Mouse (Mus musculus) CH12.LX (cell line): ENCODE results near the gene Rdh16. TPM values are rescaled to one million over a fixed set of nuclear protein-coding genes. Genes with fewer than 3 reads are reported as not detected.
"Not testable (repeated sequence)": the region's sequence is repeated elsewhere in the genome, so short reads cannot be mapped to it uniquely, and the experiment has no call there.

Experiments used
- DNase-seq: peaks from one replicate; pipeline ENCODE4 v3.0.0-alpha.2; 2013; ENCODE audit errors: extremely low read depth
- H3K27ac ChIP-seq: 2 replicates; pipeline ENCODE4 v1.5.1; 2012; ENCODE audit warnings: low read depth, mild to moderate bottlenecking, control low read depth, moderate library complexity; ENCODE audit not compliant: insufficient read depth
- H3K27me3 ChIP-seq: replicated peaks from 2 replicates; pipeline ENCODE3; 2012; ENCODE audit warnings: inconsistent platforms
- H3K36me3 ChIP-seq, 2 experiments: replicated peaks in 1 of 2; 2 replicates each; pipeline versions ENCODE3 to v1.6.1; 2012; ENCODE audit warnings: inconsistent platforms in 1 of 2, low read length in 1 of 2, mild to moderate bottlenecking in 1 of 2, mixed read lengths in 1 of 2, moderate library complexity in 1 of 2; ENCODE audit not compliant: control insufficient read depth in 1 of 2, insufficient read depth in 1 of 2
- H3K4me1 ChIP-seq, 2 experiments: 2 replicates each; pipeline ENCODE4 v1.6.1; 2012; ENCODE audit warnings: inconsistent platforms in 1 of 2, moderate library complexity in 1 of 2; ENCODE audit not compliant: insufficient read depth in 2 of 2, control insufficient read depth in 1 of 2
- H3K4me2 ChIP-seq: 2 replicates; pipeline ENCODE4 v1.6.1; 2012; ENCODE audit warnings: low read depth, mild to moderate bottlenecking, control low read depth; ENCODE audit not compliant: poor library complexity, insufficient read depth, severe bottlenecking
- H3K4me3 ChIP-seq, 3 experiments: fragments of 150-350 bp in 1 of 3; sonication (generic) in 1 of 3; replicated peaks in 1 of 3; 2 replicates each; pipeline versions ENCODE3 to v1.5.1; 2011 to 2012; ENCODE audit warnings: low read depth in 2 of 3, low read length in 2 of 3, mild to moderate bottlenecking in 2 of 3, moderate library complexity in 2 of 3, control low read depth in 1 of 3, improper control_type of control experiment in 1 of 3, inconsistent platforms in 1 of 3, mixed read lengths in 1 of 3; ENCODE audit not compliant: poor library complexity in 1 of 3
- H3K79me2 ChIP-seq: replicated peaks from 2 replicates; pipeline ENCODE4 v1.6.1; 2012; ENCODE audit warnings: mild to moderate bottlenecking, moderate library complexity; ENCODE audit not compliant: control insufficient read depth, poor library complexity, insufficient read depth, severe bottlenecking; ENCODE audit errors: extremely low read depth
- H3K9ac ChIP-seq: 2 replicates; pipeline ENCODE4 v1.6.1; 2012; ENCODE audit warnings: low read depth, mild to moderate bottlenecking, control low read depth, moderate library complexity; ENCODE audit not compliant: insufficient read depth
- H3K9me3 ChIP-seq: replicated peaks from 2 replicates; pipeline ENCODE3; 2012; ENCODE audit warnings: low read length, inconsistent platforms, mixed read lengths
- CTCF ChIP-seq, 2 experiments: IDR thresholded peaks in 1 of 2; conservative IDR thresholded peaks in 1 of 2; 2 replicates each; pipeline ENCODE4 v1.5.1; 2011 to 2012; ENCODE audit warnings: low read depth in 2 of 2, low read length in 2 of 2, improper control_type of control experiment in 1 of 2, inconsistent platforms in 1 of 2, mild to moderate bottlenecking in 1 of 2, moderate library complexity in 1 of 2
- E2F4 ChIP-seq: IDR thresholded peaks from 2 replicates; pipeline ENCODE4 v1.6.1; 2011; ENCODE audit warnings: low read depth, low read length, improper control_type of control experiment; ENCODE audit not compliant: insufficient replicate concordance
- HCFC1 ChIP-seq: IDR thresholded peaks from 2 replicates; pipeline ENCODE4 v1.6.1; 2012; ENCODE audit warnings: low read depth, mild to moderate bottlenecking, inconsistent platforms, low read length, improper control_type of control experiment
- MAFK ChIP-seq: IDR thresholded peaks from 2 replicates; pipeline ENCODE4 v1.6.1; 2011; ENCODE audit warnings: low read length, improper control_type of control experiment; ENCODE audit not compliant: insufficient replicate concordance
- RAD21 ChIP-seq: IDR thresholded peaks from 2 replicates; pipeline ENCODE4 v1.6.1; 2011; ENCODE audit warnings: low read depth, mild to moderate bottlenecking, low read length, improper control_type of control experiment, moderate library complexity
- RCOR1 ChIP-seq: conservative IDR thresholded peaks from 2 replicates; pipeline ENCODE4 v1.6.1; 2012; ENCODE audit warnings: low read depth, mild to moderate bottlenecking, inconsistent platforms, low read length, improper control_type of control experiment
- SMC3 ChIP-seq: IDR thresholded peaks from 2 replicates; pipeline ENCODE4 v1.6.1; 2011; ENCODE audit warnings: low read depth, low read length, improper control_type of control experiment
- TCF12 ChIP-seq: IDR thresholded peaks from 2 replicates; pipeline ENCODE4 v1.6.1; 2014; ENCODE audit warnings: low read depth, mild to moderate bottlenecking, inconsistent platforms, low read length, improper control_type of control experiment
- USF2 ChIP-seq: conservative IDR thresholded peaks from 2 replicates; pipeline ENCODE4 v1.6.1; 2011; ENCODE audit warnings: low read depth, low read length, improper control_type of control experiment
- dilution Hi-C: fragments of 300-500 bp; cut with MboI; formaldehyde crosslinking; loops from 2 replicates; pipeline ENCODE4 v1.14.3; 2020; ENCODE audit warnings: low sequenced_read_pairs; ENCODE audit not compliant: extremely low pct_unique_long_range_greater_than_20kb, extremely low pct_ligation_motif_present
- in situ Hi-C: fragments of 300-500 bp; cut with MboI; formaldehyde crosslinking; loops from 3 replicates; pipeline ENCODE4 v1.14.3; 2019; ENCODE audit warnings: low sequenced_read_pairs, low pct_ligation_motif_present, low pct_unique_long_range_greater_than_20kb, mixed read lengths
- polyA plus RNA-seq: library from polyadenylated mRNA; unstranded; fragments of >175 nt; gene quantifications from 2 replicates; pipeline ENCODE4 v1.2.1, GENCODE M21; 2012; ENCODE audit warnings: low read depth; ENCODE audit not compliant: insufficient read length
- total RNA-seq, 2 experiments: library from RNA; depleted of rRNA; stranded (reverse); fragments of 300-350 nt in 1 of 2; fragments of >200 nt in 1 of 2; gene quantifications; 2 replicates each; pipeline ENCODE4 v1.2.3; 2012 to 2014

Gene Rdh16
- total and polyA plus RNA-seq, 3 experiments: not detected

DNA sequence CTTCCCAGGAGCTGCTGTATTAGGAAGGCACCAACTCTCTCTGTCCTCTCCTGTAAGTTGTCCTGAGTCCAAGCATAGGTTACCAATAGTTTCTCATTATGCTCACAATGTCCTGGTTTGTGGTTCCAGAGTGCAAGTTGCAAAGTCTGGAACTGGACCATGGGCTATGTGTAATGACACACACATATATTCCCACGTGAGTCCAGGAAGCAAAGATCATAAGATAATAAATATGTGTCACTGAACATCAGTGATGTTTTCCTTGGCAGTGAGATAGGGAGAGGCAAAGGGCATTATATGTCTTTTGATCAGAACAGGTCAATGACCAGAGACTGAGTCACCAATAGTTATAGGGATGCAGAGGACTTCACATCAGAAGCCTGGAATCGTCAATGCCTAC is 24.9 kb upstream of the Rdh16 start, which contains the start of gene Rdh9:
Rdh9 (plus strand) TSS at position 376 of the 400 bp plus-strand sequence.
- H3K9me3 ChIP-seq: no peaks in the 10 kb centered on the region
- H3K27ac ChIP-seq: no peak within 1 kb of the TSS
- peaks cover 31% of the 10 kb centered on the region for H3K27me3 ChIP-seq
- H3K79me2 ChIP-seq: no peaks in the 10 kb centered on the region
- no peak within 1 kb of the TSS for H3K9ac ChIP-seq
- H3K36me3 ChIP-seq: no peaks in the 10 kb centered on the region
- dilution Hi-C loops: no loop called here
- in situ Hi-C loops: no loop called here
- no peak for TF ChIP-seq RAD21
- TF ChIP-seq USF2: no peak
- no peak for TF ChIP-seq RCOR1
- TF ChIP-seq MAFK: no peak
- no peak for TF ChIP-seq TCF12
- TF ChIP-seq CTCF (conservative IDR thresholded peaks at IDR 0.05 in 1 of 2, IDR thresholded peaks at IDR 0.05 in 1 of 2; ENCODE audit: low read depth in 2 of 2, low read length in 2 of 2): no peak
- no peak for TF ChIP-seq HCFC1
- no peak for TF ChIP-seq SMC3
- TF ChIP-seq E2F4: no peak
- TF ChIP-seq, all 38 proteins: peak for 0
- Histone ChIP-seq H3K4me3 (no peak within 1 kb of the TSS), H3K4me1 (no peaks in the 10 kb centered on the region), H3K4me2 (no peak within 1 kb of the TSS)
- no peak for DNase-seq

DNA sequence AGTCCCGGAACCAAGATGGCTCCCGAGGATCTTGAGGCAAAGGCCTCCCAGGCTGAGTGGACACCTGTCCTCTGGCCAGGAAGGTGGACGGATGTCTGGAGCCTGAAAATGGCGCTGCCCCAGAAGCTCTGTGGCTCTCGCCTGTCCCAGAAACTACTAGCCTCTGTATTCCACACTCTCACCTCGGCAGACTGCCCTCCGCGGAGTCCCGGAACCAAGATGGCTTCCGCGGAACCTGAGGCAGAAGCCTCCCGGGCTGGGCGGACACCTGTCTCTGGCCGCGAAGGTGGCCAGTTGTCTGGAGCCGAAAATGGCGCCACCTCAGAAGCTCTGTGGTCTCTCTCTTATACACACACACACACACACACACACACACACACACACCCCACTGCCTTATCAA is 18.6 kb upstream of the Rdh16 start:
- in situ Hi-C loops, H3K4me3 ChIP-seq: not testable (repeated sequence)

DNA sequence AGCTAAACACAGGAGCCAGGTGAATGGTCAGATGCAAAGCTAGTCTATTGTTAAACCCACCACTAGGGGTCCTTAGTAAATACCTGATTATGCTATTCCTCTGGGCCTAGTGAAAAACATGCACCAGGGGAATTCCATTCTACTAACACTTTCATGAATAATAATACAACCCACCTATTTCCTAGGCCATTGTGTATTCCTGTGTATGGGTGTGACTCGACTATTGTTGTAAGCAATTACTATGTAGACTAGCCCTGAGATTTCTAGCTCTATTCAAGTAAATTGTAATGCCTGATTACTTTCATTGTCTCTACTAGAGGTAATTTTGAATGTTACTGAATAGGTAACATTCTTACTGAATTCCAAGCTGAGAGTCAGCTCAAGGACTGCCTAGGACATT is 15.5 kb upstream of the Rdh16 start:
- H3K36me3 ChIP-seq, DNase-seq, H3K27ac ChIP-seq, H3K4me1 ChIP-seq, dilution Hi-C loops, H3K9me3 ChIP-seq, H3K79me2 ChIP-seq, in situ Hi-C loops, H3K4me2 ChIP-seq, H3K9ac ChIP-seq, H3K4me3 ChIP-seq: not testable (repeated sequence)
- H3K27me3 ChIP-seq: peaks cover 14% of the 10 kb centered on the region
- TF ChIP-seq CTCF (conservative IDR thresholded peaks at IDR 0.05 in 1 of 2, IDR thresholded peaks at IDR 0.05 in 1 of 2; ENCODE audit: low read depth in 2 of 2, low read length in 2 of 2): peak in 1 of 2 experiments; percentile 16; a peak in 1 of 4 replicates

More for the DNA sequence above, 18.6 kb upstream of the Rdh16 start:
- H3K9me3 ChIP-seq, H3K36me3 ChIP-seq, H3K79me2 ChIP-seq, H3K4me1 ChIP-seq, dilution Hi-C loops, H3K4me2 ChIP-seq, H3K27ac ChIP-seq, DNase-seq, H3K9ac ChIP-seq: not testable (repeated sequence)
- H3K27me3 ChIP-seq: peaks cover 14% of the 10 kb centered on the region
